Mouse (Mus musculus): ENCODE data around the gene Mgat3.

DNA sequence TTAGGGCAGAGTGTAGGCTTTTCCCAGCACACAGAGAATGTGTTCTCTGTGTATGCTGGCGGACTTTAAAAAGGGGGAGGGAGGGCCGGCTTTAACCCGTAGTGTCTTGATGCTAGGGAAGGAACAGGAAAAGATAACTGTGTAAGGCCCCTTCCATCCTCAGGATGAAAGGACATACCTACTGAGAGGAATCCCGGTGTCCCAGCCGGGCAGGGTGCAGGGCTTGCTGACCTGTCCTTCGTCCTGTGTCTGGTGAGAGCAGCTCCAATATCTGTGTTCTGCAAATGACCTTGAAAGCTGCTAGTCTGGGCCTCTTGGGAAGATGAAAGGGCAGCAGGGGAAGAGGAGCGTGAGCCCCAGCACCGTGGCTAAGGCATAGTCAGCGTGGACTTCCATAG is 39.1 kb upstream of the Mgat3 start:
- no peak for TF ChIP-seq CTCF (IDR thresholded peaks at IDR 0.05; ENCODE audit: insufficient read depth, low read depth, low read length)
- no peak for TF ChIP-seq POLR2A (IDR thresholded peaks at IDR 0.05; ENCODE audit: insufficient read depth, low read depth, low read length)

All from olfactory bulb, adult 2 months (tissue).